Mouse (Mus musculus): ENCODE results near the gene Slc48a1.

The Slc48a1 gene

GRCm38 (mm10) chr15:97778311-97779098 lies at the start of gene Slc48a1:
Gene Slc48a1, plus strand, starts transcription at chr15:97778520.
- DNase-seq, result peak; percentile 42 to 71

GRCm38 (mm10) chr15:97728804-97729203 lies 49.5 kb upstream of the Slc48a1 start:
- DNase-seq, result no peak

DNA sequence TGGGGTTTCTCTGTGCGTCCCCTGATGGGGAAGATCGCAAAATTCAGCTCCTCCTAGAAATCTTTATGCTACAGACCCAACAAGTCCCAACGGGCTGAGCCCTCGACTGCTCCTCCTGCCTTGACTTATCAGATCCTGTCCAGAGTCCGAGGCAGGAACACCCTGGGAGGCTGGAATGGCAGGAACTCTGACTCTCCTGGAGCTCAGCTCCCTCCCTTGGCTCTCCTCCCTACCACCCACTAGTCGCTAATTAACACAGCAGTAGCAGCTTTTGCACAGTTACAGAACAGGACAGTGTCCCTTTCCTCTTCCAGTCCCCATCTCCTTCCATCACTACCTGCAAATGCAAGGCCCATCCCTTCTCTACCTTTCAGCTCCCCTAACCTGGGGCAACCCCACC lies 48.0 kb upstream of the Slc48a1 start:
- no peak for DNase-seq

- no peak for DNase-seq
These were observed 47.2 kb upstream of the Slc48a1 start, which contains the start of gene Endou for GRCm38 (mm10) chr15:97731111-97731510. Gene Endou, minus strand, starts transcription at chr15:97731339.

DNA sequence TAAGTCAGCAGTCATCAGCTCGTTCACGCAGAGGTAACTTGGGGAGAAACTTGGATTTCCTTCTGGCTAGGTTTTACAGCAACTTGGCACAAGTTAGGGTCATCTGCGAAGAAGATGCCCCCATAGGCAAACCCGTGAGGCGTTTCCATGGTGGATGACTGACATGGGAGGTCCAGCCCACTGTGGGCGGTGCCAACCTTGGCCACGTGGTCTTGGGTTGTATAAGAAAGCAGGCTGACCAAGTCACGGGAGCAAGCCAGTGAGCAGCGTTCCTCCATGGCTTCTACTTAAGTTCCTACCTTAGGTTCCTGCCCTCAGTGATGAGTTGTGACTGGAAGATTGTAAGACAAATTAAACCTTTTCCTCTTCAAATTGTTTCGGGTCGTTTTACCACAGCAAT lies 46.3 kb upstream of the Slc48a1 start:
- DNase-seq, result no peak

- no peak for DNase-seq
These were observed 39.4 kb upstream of the Slc48a1 start for GRCm38 (mm10) chr15:97738923-97739322.

- no peak for DNase-seq
These were observed 38.0 kb upstream of the Slc48a1 start for GRCm38 (mm10) chr15:97740283-97740732.

- no peak for DNase-seq
These were observed 36.7 kb upstream of the Slc48a1 start for GRCm38 (mm10) chr15:97741662-97742061.

DNA sequence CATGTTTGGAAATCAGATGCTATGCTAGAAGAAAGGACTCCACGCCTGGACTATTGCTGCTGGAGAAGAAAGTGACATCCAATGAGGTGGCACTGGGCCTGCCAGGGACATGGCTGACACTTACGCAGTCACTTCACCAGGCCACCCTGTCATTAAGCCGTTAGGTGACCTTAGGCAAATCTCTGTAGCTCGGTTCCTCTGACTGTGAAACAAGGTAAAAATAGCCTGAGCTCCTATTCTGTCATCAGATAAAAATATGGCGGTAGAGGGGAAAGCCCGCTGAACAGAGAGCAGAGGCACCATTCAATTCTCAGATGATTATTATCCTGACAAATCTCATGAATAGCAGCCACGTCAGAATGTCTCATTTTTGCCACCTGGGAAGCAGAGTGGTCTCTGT lies 36.2 kb upstream of the Slc48a1 start:
- DNase-seq, result no peak

DNA sequence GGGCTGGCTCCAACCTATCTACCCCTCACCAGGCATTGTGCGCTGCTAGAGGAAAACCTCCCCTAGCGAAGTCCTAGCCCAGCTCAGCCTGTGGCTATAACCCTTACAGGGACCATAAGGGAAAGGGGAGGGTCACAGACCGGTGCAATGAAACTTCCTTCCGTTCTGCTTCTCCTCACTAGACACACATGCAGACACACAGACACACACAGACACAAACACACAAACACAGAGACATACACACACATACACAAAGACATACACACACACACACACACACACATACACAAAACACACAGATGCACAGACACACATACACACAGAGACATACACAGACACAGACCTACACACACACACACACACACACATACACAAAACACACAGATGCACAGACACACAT lies 35.7 kb upstream of the Slc48a1 start:
- DNase-seq, result no peak

DNA sequence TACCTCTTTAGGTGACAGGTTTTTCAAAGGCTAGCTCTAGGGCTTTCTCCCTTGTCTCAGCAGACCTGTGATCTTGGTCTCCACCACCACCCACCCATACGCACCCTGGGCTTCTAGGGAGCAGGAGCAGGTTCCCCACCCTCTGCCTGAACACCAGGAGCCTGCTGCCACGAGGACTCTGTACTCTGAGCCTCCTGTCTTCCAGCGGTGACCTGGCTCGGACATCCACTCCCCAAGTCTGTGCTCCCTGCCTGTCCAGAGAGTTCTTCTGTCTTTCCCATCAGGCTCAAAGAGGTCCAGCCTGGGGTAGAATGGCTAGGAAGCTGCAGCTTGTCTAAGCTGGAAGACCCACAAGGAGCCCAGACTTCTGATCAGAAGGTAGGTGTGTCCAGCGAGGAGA lies 35.1 kb upstream of the Slc48a1 start:
- DNase-seq, result no peak

DNA sequence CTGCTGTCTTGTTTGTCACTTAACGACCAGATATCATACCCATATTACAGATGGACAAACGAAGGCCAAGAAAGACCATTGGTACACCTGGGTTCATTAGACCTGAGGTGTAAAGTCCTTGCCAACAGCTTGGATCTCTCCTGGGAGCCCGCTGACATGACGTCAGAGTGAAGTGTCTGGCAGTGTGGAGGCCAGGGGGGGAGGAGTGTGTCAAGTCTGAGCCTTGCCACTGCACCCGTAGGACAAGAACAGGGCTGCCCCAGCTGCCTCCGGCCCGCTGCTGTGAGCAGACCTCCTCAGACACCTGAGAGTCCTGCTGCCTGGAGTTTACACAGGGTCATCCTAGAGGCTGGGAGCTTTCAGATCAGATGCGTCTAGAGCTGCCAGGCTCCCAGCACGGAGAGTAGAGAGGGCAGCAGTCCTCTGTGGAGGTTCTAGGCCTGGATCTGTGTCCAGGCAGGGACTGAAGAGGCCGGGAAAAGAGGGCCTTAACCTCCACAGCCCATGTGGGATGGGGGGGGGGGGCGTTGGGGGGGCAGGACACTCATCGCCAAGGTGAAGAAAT lies 34.3 kb upstream of the Slc48a1 start:
- no peak for DNase-seq

GRCm38 (mm10) chr15:97744930-97745329 lies 33.4 kb upstream of the Slc48a1 start:
- DNase-seq, result no peak

GRCm38 (mm10) chr15:97745331-97745730 lies 33.0 kb upstream of the Slc48a1 start:
- peak in 1 of 2 experiments; percentile 43 for DNase-seq

- DNase-seq, result no peak
These were observed 32.0 kb upstream of the Slc48a1 start for GRCm38 (mm10) chr15:97746278-97746677.

DNA sequence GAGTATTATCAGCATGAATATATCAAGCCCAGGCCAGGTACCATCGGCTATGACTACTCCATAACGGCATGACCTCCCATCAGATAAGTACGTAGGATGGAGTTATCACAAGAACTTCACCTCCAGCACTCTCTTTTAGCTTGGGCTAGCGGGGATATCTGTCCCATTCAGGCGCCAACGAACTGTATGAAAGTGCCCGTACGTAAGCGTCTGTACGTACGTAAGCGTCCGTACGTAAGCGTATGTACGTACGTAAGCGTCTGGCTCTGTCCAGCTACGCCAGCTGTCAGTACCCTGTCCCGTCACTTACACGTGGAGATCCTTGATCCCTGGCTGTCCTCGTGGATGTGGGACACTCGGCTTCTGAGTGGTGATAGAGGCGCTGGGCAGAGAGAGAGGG lies 31.6 kb upstream of the Slc48a1 start:
- DNase-seq, result no peak

DNA sequence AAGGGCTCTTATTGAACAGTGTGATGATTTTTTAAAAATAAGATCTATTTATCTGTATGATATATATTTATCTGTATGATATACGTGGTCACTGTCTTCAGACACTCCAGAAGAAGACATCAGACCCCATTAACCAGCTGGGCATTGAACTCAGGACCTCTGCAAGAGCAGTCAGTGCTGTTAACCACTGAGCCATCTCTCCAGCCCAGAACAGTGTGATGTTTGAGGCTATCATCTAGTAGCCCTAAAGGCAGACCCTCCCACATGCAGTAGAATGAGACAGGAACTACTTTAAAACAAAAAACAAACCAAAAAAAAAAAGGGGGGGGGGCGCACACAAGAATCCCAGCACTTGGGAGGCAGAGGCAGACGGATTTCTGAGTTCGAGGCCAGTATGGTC lies 30.8 kb upstream of the Slc48a1 start:
- no peak for DNase-seq

DNA sequence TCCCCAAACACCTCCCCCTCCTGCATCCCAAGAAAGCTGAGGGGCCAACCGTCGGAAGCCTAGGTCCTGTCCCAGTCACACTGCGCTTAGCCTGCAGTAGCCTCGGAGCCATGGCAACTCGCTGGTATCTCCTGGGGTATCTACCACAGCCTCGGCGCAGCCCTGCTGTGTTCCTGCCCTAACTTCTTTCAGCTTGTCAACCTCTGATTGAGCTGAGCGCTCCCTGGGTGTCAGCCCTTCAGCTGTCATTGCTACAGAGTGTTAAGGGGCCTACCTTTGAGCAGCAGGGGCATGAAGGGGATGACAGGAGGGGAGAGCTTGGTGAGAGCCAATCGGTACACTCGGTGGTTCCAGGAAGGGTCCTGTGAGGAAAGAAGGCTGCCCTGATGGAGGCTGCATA lies 30.0 kb upstream of the Slc48a1 start:
- DNase-seq, result no peak

DNA sequence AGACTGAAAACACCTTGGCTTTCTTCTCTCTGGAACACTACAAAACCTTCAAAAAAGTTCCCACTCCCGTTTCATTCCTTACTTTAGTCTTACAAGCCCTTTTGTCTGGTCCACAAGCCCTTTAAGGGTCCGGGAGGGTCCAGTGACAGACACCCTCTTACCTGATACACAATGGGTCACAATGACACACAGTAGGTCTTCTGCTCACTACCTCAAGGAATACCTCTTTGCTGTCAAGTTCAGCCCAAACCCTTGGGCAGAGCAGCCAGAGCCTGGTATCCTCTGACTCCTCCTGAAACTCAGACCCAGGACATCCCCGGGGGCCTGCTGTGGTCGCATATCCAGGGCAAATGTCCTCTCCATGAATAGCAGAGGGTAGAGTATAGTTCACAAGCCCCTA lies 29.4 kb upstream of the Slc48a1 start:
- no peak for DNase-seq

DNA sequence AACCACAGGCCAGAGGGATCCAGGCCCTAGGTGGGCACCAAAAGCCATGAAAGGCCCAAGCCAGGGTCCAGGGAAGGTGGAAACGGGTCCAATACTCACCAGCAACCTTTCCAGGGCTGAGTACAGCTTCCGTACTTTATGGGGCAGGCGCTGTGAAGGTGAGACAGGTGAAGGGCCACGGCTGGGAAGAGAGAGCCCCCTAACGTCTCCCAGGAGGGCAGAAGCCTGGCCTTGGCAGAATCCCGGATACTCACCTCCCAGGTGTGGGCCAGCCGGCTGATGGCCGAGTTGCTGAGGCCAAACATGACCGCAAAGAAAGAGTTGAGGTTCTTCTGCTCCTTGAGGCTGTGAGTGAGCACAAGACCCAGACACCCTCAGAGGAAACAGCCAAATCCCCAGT lies 28.9 kb upstream of the Slc48a1 start:
- no peak for DNase-seq

- DNase-seq, result no peak
These were observed 28.5 kb upstream of the Slc48a1 start for GRCm38 (mm10) chr15:97749841-97750240.

DNA sequence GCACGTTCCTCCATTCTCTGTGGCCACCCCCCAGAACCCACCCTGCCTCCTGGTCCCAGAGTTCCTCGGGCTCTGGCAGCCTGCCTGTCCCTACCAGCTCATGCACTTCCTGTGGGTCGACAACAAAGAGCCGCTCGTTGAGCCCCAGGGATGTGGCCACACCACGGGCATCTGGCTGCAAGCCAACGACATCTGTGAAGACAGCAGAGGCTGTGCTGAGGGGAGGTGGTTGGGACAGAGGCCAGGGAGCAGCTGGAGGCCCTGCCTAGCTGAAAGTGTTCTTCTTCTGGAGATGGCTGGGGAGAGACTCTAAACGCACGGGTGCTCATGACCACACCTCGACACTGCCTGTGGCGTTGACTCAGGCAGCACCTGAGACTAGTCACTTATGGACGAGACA lies 27.6 kb upstream of the Slc48a1 start:
- DNase-seq, result peak; percentile 88 to 92

- peak in 1 of 2 experiments; percentile 28 for DNase-seq
These were observed 26.6 kb upstream of the Slc48a1 start for GRCm38 (mm10) chr15:97751676-97752075.

DNA sequence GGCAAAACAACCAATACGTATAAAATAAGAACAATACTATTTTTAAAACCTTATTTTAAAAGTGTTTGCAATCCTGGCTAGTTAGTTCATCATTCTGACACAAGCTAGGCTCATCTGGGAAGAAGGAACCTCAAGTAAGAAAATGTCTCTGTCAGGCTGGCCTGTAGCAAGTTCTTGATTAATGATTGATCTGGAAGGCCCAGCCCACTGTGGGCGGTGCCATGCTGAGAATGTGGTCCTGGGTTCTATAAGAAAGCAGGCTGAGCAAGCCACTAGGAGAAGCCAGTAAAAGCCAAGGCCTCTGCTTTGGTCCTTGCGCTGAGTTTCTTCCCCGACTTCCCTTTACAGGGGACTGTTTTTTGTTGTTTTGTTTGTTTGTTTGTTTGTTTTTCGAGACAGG lies 25.8 kb upstream of the Slc48a1 start:
- no peak for DNase-seq

DNA sequence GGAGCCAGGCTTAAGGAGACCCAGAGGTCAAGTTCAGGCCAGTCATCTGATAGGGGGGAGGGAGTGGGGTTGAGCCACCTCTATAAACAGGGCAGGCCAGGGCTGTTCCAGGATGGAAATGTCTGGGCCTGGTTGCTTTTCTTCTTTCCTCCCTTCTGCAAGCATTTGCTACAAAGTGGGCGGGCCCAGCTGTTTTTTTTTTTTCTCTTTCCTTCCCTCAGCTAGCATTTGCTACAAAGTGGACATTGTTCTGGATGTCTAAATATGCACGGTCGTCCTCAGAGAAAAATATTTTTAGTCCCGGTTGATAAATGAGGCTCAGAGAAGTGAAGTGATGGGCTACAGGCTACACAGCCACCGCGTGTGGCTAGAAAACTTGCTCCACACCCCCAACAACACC lies 23.8 kb upstream of the Slc48a1 start:
- peak in 1 of 2 experiments; percentile 34 for DNase-seq
